Mouse (Mus musculus): ENCODE measurements around the gene Map3k5. TPM values are rescaled to one million over a fixed set of nuclear protein-coding genes. Genes with fewer than 3 reads are reported as not detected.

Gene Map3k5
- polyA plus RNA-seq, 1 experiment, result not detected

- no peak overlapping the region for H3K4me3 ChIP-seq (ENCODE audit: insufficient read depth, low read depth, low read length)
- 80% methylated on average over 11 of the region's 11 CpGs for WGBS
- no peak for TF ChIP-seq POLR2A (IDR thresholded peaks at IDR 0.05; ENCODE audit: insufficient read depth, low read depth, low read length)
- TF ChIP-seq CTCF (IDR thresholded peaks at IDR 0.05; ENCODE audit: insufficient read depth, low read depth, low read length), result no peak
- no peak overlapping the region for H3K27ac ChIP-seq (ENCODE audit: insufficient read depth, low read depth, low read length)
- peaks cover 8% of the 10 kb centered on the region for H3K4me1 ChIP-seq (ENCODE audit: control insufficient read depth, insufficient read depth, low read length)
Measured at GRCm38 (mm10) chr10:20166797-20167196, 232.5 kb downstream of the Map3k5 start.

- no peak overlapping the region for H3K27ac ChIP-seq (ENCODE audit: insufficient read depth, low read depth, low read length)
- no peak for TF ChIP-seq CTCF (IDR thresholded peaks at IDR 0.05; ENCODE audit: insufficient read depth, low read depth, low read length)
- TF ChIP-seq POLR2A (IDR thresholded peaks at IDR 0.05; ENCODE audit: insufficient read depth, low read depth, low read length), result no peak
- peaks cover 8% of the 10 kb centered on the region for H3K4me1 ChIP-seq (ENCODE audit: control insufficient read depth, insufficient read depth, low read length)
- 94% methylated on average over 4 of the region's 4 CpGs for WGBS
- no peak overlapping the region for H3K4me3 ChIP-seq (ENCODE audit: insufficient read depth, low read depth, low read length)
Measured at GRCm38 (mm10) chr10:20167467-20167866, 233.2 kb downstream of the Map3k5 start.

- H3K27ac ChIP-seq (ENCODE audit: insufficient read depth, low read depth, low read length), result no peak overlapping the region
- WGBS, result 90% methylated on average over 3 of the region's 3 CpGs
- peaks cover 11% of the 10 kb centered on the region for H3K4me1 ChIP-seq (ENCODE audit: control insufficient read depth, insufficient read depth, low read length)
- H3K4me3 ChIP-seq (ENCODE audit: insufficient read depth, low read depth, low read length), result no peak overlapping the region
- no peak for TF ChIP-seq POLR2A (IDR thresholded peaks at IDR 0.05; ENCODE audit: insufficient read depth, low read depth, low read length)
- TF ChIP-seq CTCF (IDR thresholded peaks at IDR 0.05; ENCODE audit: insufficient read depth, low read depth, low read length), result no peak
Measured at GRCm38 (mm10) chr10:20169182-20169674, 235.0 kb downstream of the Map3k5 start.

- H3K4me3 ChIP-seq (ENCODE audit: insufficient read depth, low read depth, low read length), result peak overlapping the region; percentile 47
- peaks cover 11% of the 10 kb centered on the region for H3K4me1 ChIP-seq (ENCODE audit: control insufficient read depth, insufficient read depth, low read length)
- no peak for TF ChIP-seq CTCF (IDR thresholded peaks at IDR 0.05; ENCODE audit: insufficient read depth, low read depth, low read length)
- TF ChIP-seq POLR2A (IDR thresholded peaks at IDR 0.05; ENCODE audit: insufficient read depth, low read depth, low read length), result no peak
- WGBS, result 21% methylated on average over 19 of the region's 19 CpGs
- peak overlapping the region; percentile 12; the same call in 1 of the 2 replicates for H3K27ac ChIP-seq (ENCODE audit: insufficient read depth, low read depth, low read length)
Measured at GRCm38 (mm10) chr10:20169927-20170604, 235.8 kb downstream of the Map3k5 start.

- Histone ChIP-seq H3K27ac (ENCODE audit: insufficient read depth, low read depth, low read length) (peak overlapping the region; percentile 48; the same call in 1 of the 2 replicates), H3K4me3 (ENCODE audit: insufficient read depth, low read depth, low read length) (peak overlapping the region; percentile 47), H3K4me1 (ENCODE audit: control insufficient read depth, insufficient read depth, low read length) (peaks cover 11% of the 10 kb centered on the region)
- TF ChIP-seq CTCF (IDR thresholded peaks at IDR 0.05; ENCODE audit: insufficient read depth, low read depth, low read length) (peak; percentile 87), POLR2A (IDR thresholded peaks at IDR 0.05; ENCODE audit: insufficient read depth, low read depth, low read length) (no peak)
- WGBS, result 9% methylated on average over 11 of the region's 11 CpGs
Measured at GRCm38 (mm10) chr10:20170605-20171088, 236.4 kb downstream of the Map3k5 start.

GRCm38 (mm10) chr10:20171209-20171608 is 236.9 kb downstream of the Map3k5 start:
- WGBS, result 43% methylated on average over 12 of the region's 12 CpGs
- Histone ChIP-seq H3K27ac (ENCODE audit: insufficient read depth, low read depth, low read length) (peak overlapping the region; percentile 34), H3K4me3 (ENCODE audit: insufficient read depth, low read depth, low read length) (peak overlapping the region; percentile 31), H3K4me1 (ENCODE audit: control insufficient read depth, insufficient read depth, low read length) (peaks cover 11% of the 10 kb centered on the region)
- TF ChIP-seq POLR2A (IDR thresholded peaks at IDR 0.05; ENCODE audit: insufficient read depth, low read depth, low read length) (no peak), CTCF (IDR thresholded peaks at IDR 0.05; ENCODE audit: insufficient read depth, low read depth, low read length) (no peak)

- TF ChIP-seq CTCF (IDR thresholded peaks at IDR 0.05; ENCODE audit: insufficient read depth, low read depth, low read length) (no peak), POLR2A (IDR thresholded peaks at IDR 0.05; ENCODE audit: insufficient read depth, low read depth, low read length) (peak; percentile 15; the same call in 1 of the 2 replicates)
- Histone ChIP-seq H3K4me3 (ENCODE audit: insufficient read depth, low read depth, low read length) (peak overlapping the region; percentile 38), H3K4me1 (ENCODE audit: control insufficient read depth, insufficient read depth, low read length) (peaks cover 13% of the 10 kb centered on the region), H3K27ac (ENCODE audit: insufficient read depth, low read depth, low read length) (peak overlapping the region; percentile 36; the same call in 1 of the 2 replicates)
- 54% methylated on average over 4 of the region's 4 CpGs for WGBS
Measured at GRCm38 (mm10) chr10:20171756-20172155, 237.5 kb downstream of the Map3k5 start.

GRCm38 (mm10) chr10:20173733-20174132 is 239.5 kb downstream of the Map3k5 start:
- Histone ChIP-seq H3K4me3 (ENCODE audit: insufficient read depth, low read depth, low read length) (no peak overlapping the region), H3K4me1 (ENCODE audit: control insufficient read depth, insufficient read depth, low read length) (peaks cover 16% of the 10 kb centered on the region), H3K27ac (ENCODE audit: insufficient read depth, low read depth, low read length) (no peak overlapping the region)
- no peak for TF ChIP-seq POLR2A (IDR thresholded peaks at IDR 0.05; ENCODE audit: insufficient read depth, low read depth, low read length)
- no peak for TF ChIP-seq CTCF (IDR thresholded peaks at IDR 0.05; ENCODE audit: insufficient read depth, low read depth, low read length)
- 83% methylated on average over 4 of the region's 4 CpGs for WGBS

GRCm38 (mm10) chr10:20176054-20176453 is 241.8 kb downstream of the Map3k5 start:
- no peak overlapping the region for H3K4me3 ChIP-seq (ENCODE audit: insufficient read depth, low read depth, low read length)
- TF ChIP-seq CTCF (IDR thresholded peaks at IDR 0.05; ENCODE audit: insufficient read depth, low read depth, low read length) (no peak), POLR2A (IDR thresholded peaks at IDR 0.05; ENCODE audit: insufficient read depth, low read depth, low read length) (no peak)
- no peak overlapping the region for H3K27ac ChIP-seq (ENCODE audit: insufficient read depth, low read depth, low read length)
- WGBS, result 74% methylated on average over 7 of the region's 7 CpGs
- H3K4me1 ChIP-seq (ENCODE audit: control insufficient read depth, insufficient read depth, low read length), result peaks cover 8% of the 10 kb centered on the region; the same call in 1 of the 2 replicates

Data from olfactory bulb, adult 2 months (tissue).